Mouse (Mus musculus): ENCODE measurements around the gene Nkx6-2. TPM values are rescaled to one million over a fixed set of nuclear protein-coding genes. Genes with fewer than 3 reads are reported as not detected.

Nkx6-2 gene
- total and polyA plus RNA-seq, 3 experiments, result 0.18 to 0.23 TPM; not detected in 1

GRCm38 (mm10) chr7:139579261-139579905 is 3.2 kb downstream of the Nkx6-2 start:
- no peaks in the 10 kb centered on the region for H3K79me2 ChIP-seq (replicated peaks; ENCODE audit: control insufficient read depth, insufficient read depth, low read length)
- H3K36me3 ChIP-seq (ENCODE audit: control insufficient read depth, insufficient read depth, low read length), result no peaks in the 10 kb centered on the region
- H3K27me3 ChIP-seq (ENCODE audit: control insufficient read depth, insufficient read depth, low read length), result peaks cover 20% of the 10 kb centered on the region
- H3K4me1 ChIP-seq (ENCODE audit: control insufficient read depth, insufficient read depth, low read length), result no peaks in the 10 kb centered on the region; the same call in 1 of the 2 replicates
- H3K9ac ChIP-seq (ENCODE audit: low read depth, low read length), result no peak overlapping the region
- intact Hi-C loops (cut with DNase I), result no loop called here
- no peak for DNase-seq
- no peak overlapping the region for H3K27ac ChIP-seq
- no peak for TF ChIP-seq CTCF (IDR thresholded peaks at IDR 0.05)
- no peak for TF ChIP-seq POLR2A (IDR thresholded peaks at IDR 0.05; ENCODE audit: insufficient read depth, low read depth, low read length)
- TF ChIP-seq EP300 (IDR thresholded peaks at IDR 0.05; ENCODE audit: insufficient read depth, low read depth, low read length), result no peak
- WGBS, result 91% methylated on average over 21 of the region's 21 CpGs
- H3K4me3 ChIP-seq, result no peak overlapping the region

- no peak for DNase-seq
- no peaks in the 10 kb centered on the region for H3K36me3 ChIP-seq (ENCODE audit: control insufficient read depth, insufficient read depth, low read length)
- 85% methylated on average over 16 of the region's 16 CpGs for WGBS
- TF ChIP-seq EP300 (IDR thresholded peaks at IDR 0.05; ENCODE audit: insufficient read depth, low read depth, low read length), result no peak
- TF ChIP-seq POLR2A (IDR thresholded peaks at IDR 0.05; ENCODE audit: insufficient read depth, low read depth, low read length), result no peak
- no peak for TF ChIP-seq CTCF (IDR thresholded peaks at IDR 0.05)
- H3K4me1 ChIP-seq (ENCODE audit: control insufficient read depth, insufficient read depth, low read length), result no peaks in the 10 kb centered on the region
- no peak overlapping the region for H3K9ac ChIP-seq (ENCODE audit: low read depth, low read length)
- peaks cover 3% of the 10 kb centered on the region for H3K27me3 ChIP-seq (ENCODE audit: control insufficient read depth, insufficient read depth, low read length)
- no peak overlapping the region for H3K27ac ChIP-seq
- intact Hi-C loops (cut with DNase I), result no loop called here
- no peak overlapping the region for H3K4me3 ChIP-seq
- H3K79me2 ChIP-seq (replicated peaks; ENCODE audit: control insufficient read depth, insufficient read depth, low read length), result no peaks in the 10 kb centered on the region
Observed at GRCm38 (mm10) chr7:139576064-139576686, 6.4 kb downstream of the Nkx6-2 start.

- Histone ChIP-seq H3K9ac (ENCODE audit: low read depth, low read length) (no peak overlapping the region), H3K36me3 (ENCODE audit: control insufficient read depth, insufficient read depth, low read length) (no peaks in the 10 kb centered on the region), H3K4me3 (no peak overlapping the region), H3K27me3 (ENCODE audit: control insufficient read depth, insufficient read depth, low read length) (no peaks in the 10 kb centered on the region), H3K4me1 (ENCODE audit: control insufficient read depth, insufficient read depth, low read length) (no peaks in the 10 kb centered on the region), H3K79me2 (replicated peaks; ENCODE audit: control insufficient read depth, insufficient read depth, low read length) (no peaks in the 10 kb centered on the region), H3K27ac (no peak overlapping the region)
- intact Hi-C loops (cut with DNase I), result no loop called here
- DNase-seq, result no peak
- TF ChIP-seq CTCF (IDR thresholded peaks at IDR 0.05), result no peak
- no peak for TF ChIP-seq EP300 (IDR thresholded peaks at IDR 0.05; ENCODE audit: insufficient read depth, low read depth, low read length)
- TF ChIP-seq POLR2A (IDR thresholded peaks at IDR 0.05; ENCODE audit: insufficient read depth, low read depth, low read length), result no peak
- 68% methylated on average over 3 of the region's 3 CpGs for WGBS
Observed at GRCm38 (mm10) chr7:139572665-139573064, 9.9 kb downstream of the Nkx6-2 start.

- Histone ChIP-seq H3K27ac (no peak overlapping the region), H3K9ac (ENCODE audit: low read depth, low read length) (no peak overlapping the region), H3K27me3 (ENCODE audit: control insufficient read depth, insufficient read depth, low read length) (no peaks in the 10 kb centered on the region), H3K4me1 (ENCODE audit: control insufficient read depth, insufficient read depth, low read length) (no peaks in the 10 kb centered on the region), H3K4me3 (no peak overlapping the region), H3K79me2 (replicated peaks; ENCODE audit: control insufficient read depth, insufficient read depth, low read length) (no peaks in the 10 kb centered on the region), H3K36me3 (ENCODE audit: control insufficient read depth, insufficient read depth, low read length) (no peaks in the 10 kb centered on the region)
- no peak for DNase-seq
- intact Hi-C loops (cut with DNase I), result no loop called here
- TF ChIP-seq CTCF (IDR thresholded peaks at IDR 0.05), result no peak
- no peak for TF ChIP-seq POLR2A (IDR thresholded peaks at IDR 0.05; ENCODE audit: insufficient read depth, low read depth, low read length)
- 95% methylated on average over 5 of the region's 5 CpGs for WGBS
Observed at GRCm38 (mm10) chr7:139570788-139571187, 11.8 kb downstream of the Nkx6-2 start.

- Histone ChIP-seq H3K79me2 (replicated peaks; ENCODE audit: control insufficient read depth, insufficient read depth, low read length) (no peaks in the 10 kb centered on the region), H3K27ac (no peak overlapping the region), H3K9ac (ENCODE audit: low read depth, low read length) (no peak overlapping the region), H3K4me1 (ENCODE audit: control insufficient read depth, insufficient read depth, low read length) (no peaks in the 10 kb centered on the region), H3K36me3 (ENCODE audit: control insufficient read depth, insufficient read depth, low read length) (no peaks in the 10 kb centered on the region), H3K4me3 (no peak overlapping the region), H3K27me3 (ENCODE audit: control insufficient read depth, insufficient read depth, low read length) (no peaks in the 10 kb centered on the region)
- WGBS, result 82% methylated on average over 8 of the region's 8 CpGs
- TF ChIP-seq POLR2A (IDR thresholded peaks at IDR 0.05; ENCODE audit: insufficient read depth, low read depth, low read length), result no peak
- no peak for TF ChIP-seq EP300 (IDR thresholded peaks at IDR 0.05; ENCODE audit: insufficient read depth, low read depth, low read length)
- TF ChIP-seq CTCF (IDR thresholded peaks at IDR 0.05), result no peak
- DNase-seq, result no peak
- intact Hi-C loops (cut with DNase I), result no loop called here
Observed at GRCm38 (mm10) chr7:139566533-139566932, 16.1 kb downstream of the Nkx6-2 start.

- Histone ChIP-seq H3K27me3 (ENCODE audit: control insufficient read depth, insufficient read depth, low read length) (no peaks in the 10 kb centered on the region), H3K27ac (no peak overlapping the region), H3K36me3 (ENCODE audit: control insufficient read depth, insufficient read depth, low read length) (no peaks in the 10 kb centered on the region), H3K4me3 (no peak overlapping the region), H3K4me1 (ENCODE audit: control insufficient read depth, insufficient read depth, low read length) (no peaks in the 10 kb centered on the region), H3K79me2 (replicated peaks; ENCODE audit: control insufficient read depth, insufficient read depth, low read length) (no peaks in the 10 kb centered on the region), H3K9ac (ENCODE audit: low read depth, low read length) (no peak overlapping the region)
- TF ChIP-seq EP300 (IDR thresholded peaks at IDR 0.05; ENCODE audit: insufficient read depth, low read depth, low read length), result no peak
- TF ChIP-seq CTCF (IDR thresholded peaks at IDR 0.05), result no peak
- no peak for TF ChIP-seq POLR2A (IDR thresholded peaks at IDR 0.05; ENCODE audit: insufficient read depth, low read depth, low read length)
- DNase-seq, result no peak
- intact Hi-C loops (cut with DNase I), result no loop called here
- 77% methylated on average over 6 of the region's 6 CpGs for WGBS
Observed at GRCm38 (mm10) chr7:139565998-139566397, 16.6 kb downstream of the Nkx6-2 start.
